Mouse (Mus musculus) embryonic fibroblast, embryonic 13.5 days (primary cell): ENCODE measurements around the gene Ivl. TPM values are rescaled to one million over a fixed set of nuclear protein-coding genes. Genes with fewer than 3 reads are reported as not detected.

ENCODE experiments used
- H3K27ac ChIP-seq: 2 replicates; pipeline ENCODE4 v1.5.1; 2012; ENCODE audit warnings: low read length, control low read depth, inconsistent platforms; ENCODE audit not compliant: insufficient read depth
- H3K4me1 ChIP-seq: 2 replicates; pipeline ENCODE4 v1.6.1; 2011; ENCODE audit warnings: low read length; ENCODE audit not compliant: control insufficient read depth, insufficient read depth
- H3K4me3 ChIP-seq: 2 replicates; pipeline ENCODE4 v1.5.1; 2011; ENCODE audit warnings: mild to moderate bottlenecking, control low read depth, low read length; ENCODE audit not compliant: insufficient read depth
- CTCF ChIP-seq: IDR thresholded peaks from 2 replicates; pipeline ENCODE4 v1.5.1; 2011; ENCODE audit warnings: mild to moderate bottlenecking, control low read depth, low read length, moderate library complexity, borderline replicate concordance; ENCODE audit not compliant: insufficient read depth
- POLR2A ChIP-seq: IDR thresholded peaks from 2 replicates; pipeline ENCODE4 v1.6.1; 2011; ENCODE audit warnings: low read depth, mild to moderate bottlenecking, control low read depth, low read length, moderate library complexity
- polyA plus RNA-seq: library from polyadenylated mRNA; stranded (reverse); fragments of >200 nt; gene quantifications from 2 replicates; pipeline ENCODE4 v1.2.4, GENCODE M21; 2011; ENCODE audit warnings: low read depth; ENCODE audit not compliant: missing spikeins, insufficient read length

Gene Ivl
- polyA plus RNA-seq, 1 experiment: not detected

GRCm38 (mm10) chr3:92585055-92585454 lies 11.5 kb upstream of the Ivl start:
- H3K27ac ChIP-seq: no peak overlapping the region
- H3K4me1 ChIP-seq: no peaks in the 10 kb centered on the region
- TF ChIP-seq CTCF: no peak
- TF ChIP-seq POLR2A: no peak
- H3K4me3 ChIP-seq: no peak overlapping the region

GRCm38 (mm10) chr3:92583164-92583826 lies 9.8 kb upstream of the Ivl start:
- H3K27ac ChIP-seq: no peak overlapping the region
- TF ChIP-seq CTCF (no peak), POLR2A (no peak)
- H3K4me3 ChIP-seq: no peak overlapping the region
- H3K4me1 ChIP-seq: no peaks in the 10 kb centered on the region

- TF ChIP-seq POLR2A: no peak
- no peak for TF ChIP-seq CTCF
- H3K4me3 ChIP-seq: no peak overlapping the region
- H3K27ac ChIP-seq: no peak overlapping the region
- H3K4me1 ChIP-seq: no peaks in the 10 kb centered on the region
Observed at GRCm38 (mm10) chr3:92579508-92579907, 6.0 kb upstream of the Ivl start.

DNA sequence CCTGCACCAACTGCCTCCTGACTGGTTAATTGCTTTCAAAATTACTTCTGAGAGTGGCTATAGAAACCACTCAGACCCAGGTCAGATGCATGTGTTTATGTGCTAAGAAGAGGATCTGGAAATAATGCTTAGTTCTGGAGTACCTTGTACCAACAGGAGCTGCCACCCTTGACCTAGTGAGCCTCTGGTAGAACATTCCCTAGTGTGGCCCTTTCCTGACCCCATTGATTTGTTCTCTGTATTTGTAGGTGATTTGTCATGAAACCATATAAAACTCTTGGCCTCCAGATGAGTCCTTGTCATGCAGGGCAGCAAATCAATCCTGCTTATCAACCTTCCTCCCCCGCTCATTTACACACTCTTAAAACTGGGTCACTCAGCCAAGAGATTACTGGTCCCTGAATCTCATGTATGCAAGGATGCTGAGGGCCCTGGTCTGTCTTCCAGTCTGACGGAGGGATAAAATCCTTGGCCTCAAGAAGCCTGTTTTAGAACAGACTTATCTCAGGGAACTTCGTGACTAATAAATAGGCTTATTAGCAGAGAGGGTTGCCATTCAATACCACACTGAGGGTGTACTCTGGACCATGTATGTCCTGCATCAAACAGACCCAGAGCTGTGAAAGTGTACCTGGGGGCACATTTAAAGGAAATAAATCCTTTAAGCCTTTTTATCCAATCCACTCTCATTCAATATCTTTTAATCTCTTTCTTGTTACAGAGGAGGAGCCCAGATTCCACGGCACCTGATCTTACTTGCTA lies 5.3 kb upstream of the Ivl start:
- no peak overlapping the region for H3K4me3 ChIP-seq
- TF ChIP-seq CTCF: no peak
- H3K4me1 ChIP-seq: no peaks in the 10 kb centered on the region
- H3K27ac ChIP-seq: no peak overlapping the region

DNA sequence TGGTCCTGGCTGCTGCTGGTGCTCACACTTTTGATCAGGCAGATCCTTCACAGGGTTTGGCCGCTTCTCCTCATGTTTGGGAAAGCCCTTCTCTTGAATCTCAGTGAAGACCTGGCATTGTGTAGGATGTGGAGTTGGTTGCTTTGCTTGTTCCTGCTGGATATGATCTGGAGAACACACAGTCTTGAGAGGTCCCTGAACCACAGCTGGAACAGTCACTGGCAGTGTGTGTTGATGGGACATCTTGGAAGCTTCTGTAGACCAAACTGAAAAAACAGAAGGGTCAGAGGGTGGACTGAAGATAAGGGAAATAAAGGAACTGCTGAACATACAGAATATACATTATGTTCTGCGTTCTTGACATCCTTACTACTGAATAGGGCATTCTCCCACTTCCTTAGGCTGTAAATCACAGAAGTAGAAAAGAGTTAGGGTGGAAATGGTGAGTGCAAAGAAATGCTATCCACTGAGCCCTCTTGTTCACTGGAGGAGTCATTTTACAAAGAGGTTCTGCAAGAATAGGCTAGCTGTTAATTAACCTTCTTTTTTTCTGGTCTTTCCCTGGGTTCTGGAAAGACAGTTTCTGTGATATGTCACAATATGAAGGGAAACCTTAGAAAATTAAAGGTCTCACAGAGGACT lies 900 bp downstream of the Ivl start:
- no peak for TF ChIP-seq POLR2A
- no peak for TF ChIP-seq CTCF
- no peak overlapping the region for H3K27ac ChIP-seq
- H3K4me1 ChIP-seq: no peaks in the 10 kb centered on the region
- no peak overlapping the region for H3K4me3 ChIP-seq

GRCm38 (mm10) chr3:92568752-92569151 lies 4.8 kb downstream of the Ivl start:
- no peak overlapping the region for H3K27ac ChIP-seq
- no peak overlapping the region for H3K4me3 ChIP-seq
- H3K4me1 ChIP-seq: no peaks in the 10 kb centered on the region
- TF ChIP-seq POLR2A (no peak), CTCF (no peak)

- no peak overlapping the region for H3K4me3 ChIP-seq
- H3K27ac ChIP-seq: no peak overlapping the region
- H3K4me1 ChIP-seq: no peaks in the 10 kb centered on the region
- TF ChIP-seq CTCF: no peak
- no peak for TF ChIP-seq POLR2A
Observed at GRCm38 (mm10) chr3:92565418-92565817, 8.1 kb downstream of the Ivl start.

GRCm38 (mm10) chr3:92534411-92534810 lies 39.1 kb downstream of the Ivl start, which contains the start of gene 2310046K23Rik:
TSS of gene 2310046K23Rik (minus strand) at chr3:92534511.
- no peaks in the 10 kb centered on the region for H3K4me1 ChIP-seq
- H3K4me3 ChIP-seq: no peak within 1 kb of the TSS
- no peak for TF ChIP-seq CTCF
- TF ChIP-seq POLR2A: no peak
- H3K27ac ChIP-seq: no peak within 1 kb of the TSS

Other genes with a start within 250 kb of the Ivl start
- gene Sprr2d, start 234.6 kb downstream of the Ivl start, polyA plus RNA-seq: not detected in 2 replicates
- not detected in 2 replicates for gene Sprr2e, start 221.6 kb downstream of the Ivl start, polyA plus RNA-seq
- not detected in 2 replicates for gene Sprr2f, start 208.5 kb downstream of the Ivl start, polyA plus RNA-seq
- gene Sprr2h, start 188.1 kb downstream of the Ivl start, polyA plus RNA-seq: not detected in 2 replicates
- not detected in 2 replicates for gene Sprr2i, start 165.7 kb downstream of the Ivl start, polyA plus RNA-seq
- gene Sprr2j-ps, start 155.7 kb downstream of the Ivl start, polyA plus RNA-seq: not detected in 2 replicates
- 25.6 and 29.8 TPM in 2 replicates for gene Gm9774, start 144.3 kb downstream of the Ivl start, polyA plus RNA-seq
- 13.2 and 40.5 TPM in 2 replicates for gene Sprr2k, start 141.2 kb downstream of the Ivl start, polyA plus RNA-seq
- not detected in 2 replicates for gene Sprr1b, start 134.9 kb downstream of the Ivl start, polyA plus RNA-seq
- 0.42 TPM in 1 of 2 replicates, not detected in the other for gene Sprr3, start 115.0 kb downstream of the Ivl start, polyA plus RNA-seq
- 1.7 TPM in 1 of 2 replicates, not detected in the other for gene Sprr1a, start 87.8 kb downstream of the Ivl start, polyA plus RNA-seq
- gene Sprr4, start 73.2 kb downstream of the Ivl start, polyA plus RNA-seq: not detected in 2 replicates
- gene 2310046K23Rik, start 39.2 kb downstream of the Ivl start, polyA plus RNA-seq: not detected in 2 replicates
- not detected in 2 replicates for gene Smcp, start 15.3 kb upstream of the Ivl start, polyA plus RNA-seq
- not detected in 2 replicates for gene 2210017I01Rik, start 33.8 kb upstream of the Ivl start, polyA plus RNA-seq
- not detected in 2 replicates for gene Lce6a, start 47.9 kb upstream of the Ivl start, polyA plus RNA-seq
- not detected in 2 replicates for gene Lce1a1, start 74.6 kb upstream of the Ivl start, polyA plus RNA-seq
- not detected in 2 replicates for gene Lce1b, start 83.2 kb upstream of the Ivl start, polyA plus RNA-seq
- not detected in 2 replicates for gene Lce1a2, start 96.6 kb upstream of the Ivl start, polyA plus RNA-seq
- gene Lce1c, start 105.5 kb upstream of the Ivl start, polyA plus RNA-seq: not detected in 2 replicates
- not detected in 2 replicates for gene Lce1d, start 113.5 kb upstream of the Ivl start, polyA plus RNA-seq
- not detected in 2 replicates for gene Lce1e, start 135.3 kb upstream of the Ivl start, polyA plus RNA-seq
- gene Lce1f, start 146.6 kb upstream of the Ivl start, polyA plus RNA-seq: not detected in 2 replicates
- gene Gm38119, start 165.4 kb upstream of the Ivl start, polyA plus RNA-seq: not detected in 2 replicates
- not detected in 2 replicates for gene Lce1g, start 178.6 kb upstream of the Ivl start, polyA plus RNA-seq
- gene Lce1h, start 191.3 kb upstream of the Ivl start, polyA plus RNA-seq: not detected in 2 replicates
- not detected in 2 replicates for gene Lce1i, start 205.2 kb upstream of the Ivl start, polyA plus RNA-seq
- not detected in 2 replicates for gene Lce1j, start 216.8 kb upstream of the Ivl start, polyA plus RNA-seq
- not detected in 2 replicates for gene Lce1k, start 234.2 kb upstream of the Ivl start, polyA plus RNA-seq